Mouse (Mus musculus) cerebellum, adult 2 months (tissue): ENCODE results near the gene Ttc38. TPM values are rescaled to one million over a fixed set of nuclear protein-coding genes. Genes with fewer than 3 reads are reported as not detected.
"Not testable (repeated sequence)": the region's sequence is repeated elsewhere in the genome, so short reads cannot be mapped to it uniquely, and the experiment has no call there.

Source experiments
- DNase-seq, 2 experiments: peaks; one replicate each; pipeline ENCODE4 v3.0.0; 2021
- H3K27ac ChIP-seq: fragments of 200-500 bp; 2 replicates; pipeline ENCODE4 v1.5.1; 2012; ENCODE audit warnings: low read length, control low read depth, inconsistent platforms; ENCODE audit not compliant: insufficient read depth
- H3K27me3 ChIP-seq: fragments of 200-500 bp; 2 replicates; pipeline ENCODE4 v1.6.1; 2012; ENCODE audit warnings: inconsistent platforms, mild to moderate bottlenecking, low read length, moderate library complexity; ENCODE audit not compliant: control insufficient read depth, insufficient read depth
- H3K4me1 ChIP-seq: fragments of 200-500 bp; 2 replicates; pipeline ENCODE4 v1.6.1; 2011; ENCODE audit warnings: low read length; ENCODE audit not compliant: control insufficient read depth, insufficient read depth
- H3K4me3 ChIP-seq: fragments of 200-500 bp; replicated peaks from 2 replicates; pipeline ENCODE3; 2011; ENCODE audit warnings: mild to moderate bottlenecking, low read depth, low read length, control low read depth; ENCODE audit not compliant: insufficient read depth
- CTCF ChIP-seq: fragments of 200-500 bp; IDR thresholded peaks from 2 replicates; pipeline ENCODE4 v1.5.1; 2011; ENCODE audit warnings: low read depth, mild to moderate bottlenecking, control low read depth, low read length, moderate library complexity, borderline replicate concordance; ENCODE audit not compliant: insufficient read depth
- POLR2A ChIP-seq: fragments of 200-500 bp; IDR thresholded peaks from 2 replicates; pipeline ENCODE4 v1.6.1; 2011; ENCODE audit warnings: low read length, control low read depth, borderline replicate concordance; ENCODE audit not compliant: insufficient read depth
- WGBS: fragments of 180-500 bp; shearing (Covaris S2); methylation state at CpG from one replicate; pipeline ENCODE4 v1.1.7; 2018; 5-methylcytosine and 5-hydroxymethylcytosine counted together
- polyA plus RNA-seq: library from polyadenylated mRNA; depleted of rRNA; stranded (reverse); fragments of >200 nt; gene quantifications from 2 replicates; pipeline ENCODE4 v1.2.3, GENCODE M21; 2012

Gene Ttc38
- polyA plus RNA-seq, 1 experiment = 5.1 TPM

DNA sequence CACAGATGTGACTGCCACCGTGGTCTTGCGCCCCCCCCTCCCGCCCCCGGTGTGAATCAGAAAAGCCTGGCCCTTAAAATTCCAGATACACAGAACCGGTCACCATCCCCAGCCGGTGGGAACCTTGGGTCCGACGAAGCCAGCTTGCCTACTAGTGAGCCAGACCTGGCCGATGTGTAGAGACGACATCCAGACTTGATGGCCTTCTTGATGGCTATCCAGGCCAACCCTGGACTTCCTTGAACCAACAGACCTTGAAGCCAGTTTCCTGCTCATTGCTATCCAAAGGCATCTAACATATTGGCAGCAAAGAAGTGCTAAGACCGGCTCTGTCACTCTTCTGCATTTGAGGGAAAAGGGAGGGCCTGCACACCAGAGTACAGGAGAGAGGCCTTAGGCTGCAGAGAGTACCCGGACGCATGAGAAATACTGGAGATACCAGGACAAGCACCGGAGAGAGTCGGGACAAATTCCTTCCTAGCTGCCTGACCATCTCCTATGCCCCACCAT lies 26.9 kb downstream of the Ttc38 start:
- Histone ChIP-seq H3K27me3 (no peaks in the 10 kb centered on the region), H3K4me3 (peak overlapping the region; percentile 89), H3K27ac (peak overlapping the region; percentile 83), H3K4me1 (no peaks in the 10 kb centered on the region)
- TF ChIP-seq POLR2A (no peak), CTCF (no peak)
- 2% methylated on average over 15 of the region's 15 CpGs for WGBS
- DNase-seq = no peak

DNA sequence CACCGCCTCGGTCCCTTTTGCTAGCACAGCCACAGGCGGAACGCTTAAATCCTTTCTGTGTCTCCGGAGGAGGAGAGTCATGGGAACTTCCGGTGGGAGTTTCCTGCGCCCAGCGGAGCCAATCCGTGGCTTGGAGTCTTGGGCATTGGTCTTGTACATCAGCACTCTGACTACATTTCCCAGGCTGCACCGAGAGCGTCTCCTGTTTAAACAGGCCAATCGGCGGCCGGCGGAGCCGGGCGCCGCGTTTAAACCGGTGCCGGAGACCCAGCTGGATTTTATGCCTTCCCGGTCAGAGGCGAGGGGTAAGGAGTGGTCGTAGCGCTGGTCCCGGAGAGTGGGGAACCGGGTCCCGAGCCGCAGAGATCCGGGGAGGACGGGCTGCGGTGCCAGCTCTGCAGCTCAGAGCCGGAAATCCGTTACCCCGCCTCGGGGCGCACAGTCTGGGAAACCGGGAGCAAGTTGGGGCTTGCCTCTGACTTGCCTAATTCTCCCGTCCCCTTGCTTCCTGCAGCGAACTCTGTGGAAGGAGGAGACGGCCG lies 27.5 kb downstream of the Ttc38 start, which contains the start of gene Gtse1:
Gene Gtse1, plus strand, starts transcription at position 256 of the 542 bp plus-strand sequence.
- peak within 1 kb of the TSS; percentile 89 for H3K4me3 ChIP-seq
- DNase-seq = peak; percentile 95 to 96
- peak within 1 kb of the TSS; percentile 83 for H3K27ac ChIP-seq
- H3K4me1 ChIP-seq = no peaks in the 10 kb centered on the region
- WGBS = under 1% methylated on average over 42 of the region's 42 CpGs
- H3K27me3 ChIP-seq = no peaks in the 10 kb centered on the region
- no peak for TF ChIP-seq CTCF
- peak; percentile 88; the same call in 1 of the 2 replicates for TF ChIP-seq POLR2A

DNA sequence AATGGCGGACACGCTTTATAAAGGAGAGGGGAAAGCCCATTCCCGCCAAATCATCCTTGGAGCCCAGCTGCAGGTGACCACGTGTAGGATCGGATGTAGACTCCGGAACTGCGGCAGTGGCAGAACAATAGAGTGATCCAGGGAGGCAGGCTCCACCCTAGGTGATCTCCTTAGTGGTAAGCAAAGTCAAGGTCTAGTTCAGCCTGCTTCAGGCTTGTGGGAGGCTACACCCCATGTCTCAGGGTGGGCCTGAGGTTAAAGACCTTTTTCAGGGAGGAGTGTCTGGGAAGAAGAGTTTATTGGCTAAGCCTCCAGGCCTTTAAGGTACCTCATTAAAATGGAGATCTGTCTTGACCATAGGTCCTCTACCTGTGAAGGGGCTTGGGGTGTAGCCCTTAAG lies 33.8 kb downstream of the Ttc38 start:
- 91% methylated on average over 7 of the region's 7 CpGs for WGBS

DNA sequence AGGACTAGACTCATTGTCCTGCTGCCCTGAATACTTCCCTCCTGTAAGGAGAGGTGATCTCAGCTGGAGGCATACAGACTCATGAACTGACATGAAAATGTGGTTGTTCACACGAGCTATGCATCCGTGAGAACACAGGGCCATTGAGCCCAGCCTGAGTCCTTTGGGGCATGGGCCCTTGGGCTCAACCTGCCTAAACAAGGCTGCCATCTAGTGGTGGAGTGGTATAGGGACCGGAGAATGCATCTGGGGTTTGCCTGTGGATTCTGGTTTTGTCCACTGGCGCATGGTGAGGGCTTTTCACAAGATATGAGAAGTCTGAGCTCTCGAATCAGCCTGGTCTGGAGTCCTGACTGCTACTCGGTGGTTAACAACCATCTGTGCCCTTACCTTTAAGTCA lies 35.6 kb downstream of the Ttc38 start:
- DNase-seq = peak; percentile 76 to 77
- Histone ChIP-seq H3K4me1 (no peaks in the 10 kb centered on the region), H3K27ac (no peak overlapping the region), H3K27me3 (no peaks in the 10 kb centered on the region), H3K4me3 (no peak overlapping the region)
- TF ChIP-seq POLR2A = no peak
- TF ChIP-seq CTCF = peak; percentile 99
- 29% methylated on average over 6 of the region's 6 CpGs for WGBS

More for the DNA sequence above, 33.8 kb downstream of the Ttc38 start:
- not testable (repeated sequence) for H3K27ac ChIP-seq, H3K4me3 ChIP-seq, H3K27me3 ChIP-seq, DNase-seq, H3K4me1 ChIP-seq

DNA sequence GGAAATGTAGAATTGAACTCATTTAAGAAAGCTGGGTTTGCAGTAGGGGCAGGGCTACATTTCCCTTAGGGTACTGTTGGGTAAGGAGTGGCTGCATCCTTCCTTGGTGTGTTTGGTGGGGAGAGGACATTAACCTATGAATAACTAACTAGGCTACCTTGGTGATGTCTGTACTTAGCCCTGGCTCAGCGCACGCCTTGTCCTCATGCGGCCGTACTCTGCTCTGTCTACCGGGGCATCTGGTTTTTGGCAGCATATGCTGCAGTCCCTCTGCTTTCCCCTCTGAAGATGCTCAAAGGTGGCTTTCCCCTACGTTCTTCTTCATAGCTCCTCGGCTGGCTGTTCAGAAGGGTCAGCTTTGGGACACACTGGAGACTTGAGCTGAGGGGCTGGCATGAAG lies 45.2 kb downstream of the Ttc38 start:
- no peak for TF ChIP-seq POLR2A
- no peak for TF ChIP-seq CTCF
- no peak overlapping the region for H3K27ac ChIP-seq
- no peak for DNase-seq
- H3K4me1 ChIP-seq = peaks cover 4% of the 10 kb centered on the region; the same call in 1 of the 2 replicates
- WGBS = 89% methylated on average over 7 of the region's 7 CpGs
- no peak overlapping the region for H3K4me3 ChIP-seq
- no peaks in the 10 kb centered on the region for H3K27me3 ChIP-seq

DNA sequence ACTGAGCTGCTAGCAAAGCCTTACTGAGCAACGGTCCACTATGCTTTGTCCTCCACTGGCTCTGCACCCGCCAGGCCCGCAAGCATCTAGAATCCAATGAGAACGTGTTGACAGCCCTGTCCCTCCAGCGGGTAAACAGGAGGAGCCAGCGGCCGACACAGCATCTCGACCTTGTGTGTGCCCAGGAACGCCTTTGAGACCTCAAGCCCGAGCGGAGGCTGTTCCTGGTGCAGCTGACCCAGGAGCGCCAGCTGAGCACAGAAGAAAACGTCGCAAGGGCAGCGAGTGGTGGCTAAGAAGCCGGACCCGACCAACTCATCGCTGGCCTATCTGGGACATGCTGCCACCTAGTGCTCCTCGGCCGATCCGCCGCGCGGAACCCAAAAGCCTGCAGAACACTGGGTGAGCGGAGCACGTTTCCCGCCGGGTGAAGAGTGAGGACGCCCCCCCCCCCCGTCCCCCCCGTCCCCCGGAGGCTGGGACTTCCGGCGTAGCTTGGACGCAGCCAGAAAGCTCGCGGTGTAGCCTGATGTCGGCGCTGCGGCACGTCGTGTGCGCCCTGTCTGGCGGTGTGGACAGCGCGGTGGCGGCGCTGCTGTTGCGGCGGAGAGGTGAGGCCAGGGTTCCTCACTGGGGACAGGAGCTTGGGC lies 46.9 kb downstream of the Ttc38 start, which contains the start of gene Trmu:
Gene Trmu, plus strand, starts transcription at position 465 of the 650 bp plus-strand sequence.
- WGBS = under 1% methylated on average over 50 of the region's 50 CpGs
- Histone ChIP-seq H3K4me3 (peak within 1 kb of the TSS; percentile 87), H3K27me3 (no peaks in the 10 kb centered on the region), H3K4me1 (peaks cover 4% of the 10 kb centered on the region; the same call in 1 of the 2 replicates), H3K27ac (peak within 1 kb of the TSS; percentile 95)
- peak; percentile 60; the same call in 1 of the 2 replicates for TF ChIP-seq CTCF
- peak; percentile 78 for TF ChIP-seq POLR2A
- DNase-seq = peak; percentile 94

DNA sequence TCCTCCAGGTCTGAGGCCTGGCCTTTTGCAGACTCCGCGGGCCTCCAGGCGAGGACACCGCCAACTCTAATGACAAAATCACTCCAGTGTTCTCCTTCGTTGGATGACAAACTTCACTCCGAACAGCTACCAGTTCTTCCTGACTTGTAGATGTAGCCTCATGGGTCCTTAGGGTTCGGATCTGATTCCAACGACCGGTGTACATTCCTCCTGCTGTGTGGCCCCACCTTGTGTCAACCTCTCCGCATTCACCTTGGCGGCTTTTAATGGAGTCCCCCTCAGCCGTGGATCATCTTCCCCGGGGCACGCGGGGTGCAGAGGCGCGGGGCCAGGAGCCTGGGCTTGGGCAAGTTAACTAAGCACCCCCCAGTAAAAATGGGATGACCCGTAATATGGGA lies 47.4 kb downstream of the Ttc38 start:
- Histone ChIP-seq H3K4me1 (peaks cover 4% of the 10 kb centered on the region; the same call in 1 of the 2 replicates), H3K4me3 (peak overlapping the region; percentile 57), H3K27me3 (no peaks in the 10 kb centered on the region), H3K27ac (peak overlapping the region; percentile 58)
- DNase-seq = no peak
- TF ChIP-seq CTCF (no peak), POLR2A (no peak)
- under 1% methylated on average over 18 of the region's 18 CpGs for WGBS

DNA sequence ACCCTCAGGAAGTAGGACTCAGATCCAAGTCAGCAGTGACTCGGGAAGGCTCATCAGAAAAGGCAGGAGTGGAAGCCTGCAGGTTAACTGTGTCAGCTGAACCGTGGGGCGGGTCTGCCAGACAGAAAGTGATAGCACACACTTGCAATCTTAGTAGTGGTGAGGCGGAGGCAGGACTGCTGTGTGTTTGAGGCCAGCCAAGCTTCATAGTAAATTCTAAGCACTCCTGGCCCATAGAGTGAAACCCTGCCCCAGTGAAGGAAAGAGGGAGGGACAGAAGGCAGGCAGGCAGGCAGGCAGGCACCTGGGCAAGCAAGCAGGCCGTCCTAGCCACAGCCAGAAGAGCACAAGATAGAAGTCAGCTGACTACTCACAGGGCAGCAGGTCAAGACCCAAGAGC lies 53.5 kb downstream of the Ttc38 start:
- TF ChIP-seq POLR2A (no peak), CTCF (no peak)
- Histone ChIP-seq H3K27me3 (no peaks in the 10 kb centered on the region), H3K4me3 (no peak overlapping the region), H3K27ac (no peak overlapping the region), H3K4me1 (peaks cover 3% of the 10 kb centered on the region; the same call in 1 of the 2 replicates)
- no peak for DNase-seq
- 89% methylated on average over 5 of the region's 5 CpGs for WGBS
